Mouse (Mus musculus) CD8-positive naive resting alpha-beta T cell, adult 2 months (primary cell): Measurements from ENCODE around the gene Chka.

ENCODE experiments used
- DNase-seq, 2 experiments: peaks; one replicate each; pipeline ENCODE4 v3.0.0; 2022; ENCODE audit warnings: low read depth in 2 of 2, low spot score in 2 of 2

Chka gene

DNA sequence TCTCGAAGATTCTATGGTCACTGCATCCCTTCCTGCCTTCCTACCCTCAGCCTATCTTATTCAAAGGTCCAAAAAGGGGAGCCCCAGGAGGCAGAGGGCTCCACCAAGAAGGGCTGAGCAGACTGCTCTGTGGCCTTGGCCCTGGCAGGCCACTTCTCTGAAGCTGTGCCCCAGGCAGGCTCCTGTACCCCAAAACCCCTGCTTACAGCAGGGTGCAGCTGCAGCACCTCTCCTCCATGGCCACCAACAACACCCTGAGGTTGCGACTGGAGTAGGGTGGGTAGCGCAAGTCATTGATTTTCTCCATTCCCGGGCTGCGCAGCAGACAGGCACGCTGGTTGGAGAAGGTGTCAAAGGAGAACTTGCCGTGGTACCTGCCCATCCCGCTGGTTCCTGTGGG, 62.1 kb downstream of the Chka start:
- DNase-seq = no peak

DNA sequence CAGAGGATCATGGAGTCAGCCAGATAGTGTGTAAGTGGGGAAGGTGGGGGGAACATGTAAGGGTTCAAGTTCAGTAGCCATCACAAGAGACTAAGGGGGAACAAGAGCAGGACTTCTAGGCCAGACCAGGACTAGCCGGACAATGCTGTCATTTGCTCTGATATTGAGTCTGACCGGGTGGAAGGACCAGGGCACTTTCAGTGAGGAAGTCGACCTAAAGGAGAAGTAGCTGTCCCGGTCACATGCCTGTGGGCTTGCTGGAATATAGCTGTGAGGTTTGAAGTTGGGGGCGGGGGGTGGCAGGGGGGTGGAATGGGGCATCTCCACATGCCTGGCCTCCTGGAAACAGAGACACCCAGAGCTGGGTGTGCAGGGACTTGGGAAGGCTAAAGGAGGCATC, 63.0 kb downstream of the Chka start:
- no peak for DNase-seq

DNA sequence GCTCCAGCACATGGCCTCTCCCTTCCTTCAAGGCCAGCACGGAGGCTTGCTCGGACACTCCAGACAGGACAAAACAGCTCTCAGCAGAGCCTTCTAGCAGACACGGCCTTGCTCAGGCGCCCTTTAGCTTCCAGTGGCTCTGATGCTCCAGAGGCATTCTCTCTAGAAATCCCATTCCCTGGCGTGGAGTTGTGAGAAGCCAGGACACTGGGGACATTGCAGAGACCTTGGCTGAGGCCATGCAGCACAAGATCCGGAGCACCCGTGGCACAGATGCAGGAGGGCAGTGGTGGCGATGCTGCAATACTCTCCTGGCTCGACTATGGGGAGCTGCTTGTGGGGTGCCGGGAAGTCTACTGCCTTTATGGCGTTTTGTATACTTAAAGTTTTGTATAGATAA, 65.2 kb downstream of the Chka start:
- DNase-seq = no peak

DNA sequence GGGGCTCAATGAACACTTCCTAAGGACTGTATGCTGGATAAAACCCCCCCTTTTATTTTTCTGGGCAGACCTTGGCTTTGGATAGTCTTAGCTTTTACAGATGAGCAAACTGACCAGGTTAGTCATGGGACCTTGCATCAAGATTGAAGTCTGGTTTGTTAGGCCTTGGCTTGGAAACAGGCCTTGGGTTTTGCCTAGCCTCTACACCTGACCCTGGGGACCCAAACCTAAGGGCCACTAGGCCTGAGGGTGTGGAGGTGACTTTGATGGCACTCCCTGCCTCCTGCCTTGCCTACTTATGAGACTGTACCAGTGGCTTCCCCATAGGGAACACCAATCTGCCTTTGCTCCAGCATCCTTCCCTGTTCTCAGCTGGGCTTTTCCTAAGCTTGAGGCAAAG, 68.4 kb downstream of the Chka start:
- no peak for DNase-seq

DNA sequence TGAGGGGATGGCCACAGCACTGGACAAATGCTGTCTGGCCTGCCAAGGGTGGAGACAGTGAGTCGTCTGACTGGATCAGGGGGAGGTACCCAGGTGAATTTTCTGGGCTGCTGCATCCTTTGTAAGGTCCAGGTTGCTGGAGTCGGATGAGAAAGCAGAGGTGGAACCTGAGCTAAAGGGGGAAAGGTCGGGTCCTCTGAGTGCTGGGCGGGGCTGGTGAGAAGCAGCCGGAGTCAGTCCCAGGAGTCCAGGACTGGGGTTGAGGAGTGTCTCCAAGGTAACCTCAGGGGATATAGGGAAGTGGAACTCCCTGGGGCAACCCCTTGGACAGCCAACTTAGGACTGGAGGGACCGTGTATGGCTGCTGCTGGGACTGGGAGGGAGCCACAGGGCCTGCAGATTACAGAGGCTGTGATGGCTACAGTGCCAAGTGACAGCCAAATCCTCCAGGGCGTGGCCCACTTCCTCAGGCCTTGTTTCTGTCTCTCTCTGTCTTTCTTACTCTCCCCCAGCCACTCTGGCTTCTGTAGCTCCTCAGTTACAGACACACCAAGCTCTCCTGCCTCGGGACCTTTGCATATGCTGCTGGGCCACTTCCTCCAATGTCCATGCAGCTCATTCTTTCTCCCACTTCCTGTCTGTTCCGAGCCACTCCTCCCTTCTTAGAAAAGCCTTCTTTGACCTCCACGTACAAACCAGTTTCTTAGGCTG, 71.2 kb downstream of the Chka start:
- no peak for DNase-seq

DNA sequence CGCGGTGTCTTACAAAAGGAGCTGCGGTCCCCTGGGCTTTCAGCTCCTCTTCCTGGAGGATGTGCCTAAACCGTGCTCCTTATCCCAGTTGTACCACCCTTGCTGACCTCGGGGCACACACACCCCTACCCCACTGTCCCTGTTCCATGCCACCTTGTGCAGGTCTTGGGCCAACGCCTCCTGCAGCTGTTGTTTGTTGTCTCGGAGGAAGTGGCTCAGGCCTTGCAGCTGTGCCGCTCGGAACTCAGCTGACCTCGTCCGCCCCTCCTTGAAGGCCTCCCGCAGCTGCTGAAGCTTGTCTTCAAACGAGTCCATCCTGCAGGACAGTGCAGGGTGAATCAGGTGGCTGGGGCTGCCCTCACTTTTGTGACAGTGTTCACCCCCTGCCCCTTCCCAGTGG, 72.0 kb downstream of the Chka start:
- no peak for DNase-seq

DNA sequence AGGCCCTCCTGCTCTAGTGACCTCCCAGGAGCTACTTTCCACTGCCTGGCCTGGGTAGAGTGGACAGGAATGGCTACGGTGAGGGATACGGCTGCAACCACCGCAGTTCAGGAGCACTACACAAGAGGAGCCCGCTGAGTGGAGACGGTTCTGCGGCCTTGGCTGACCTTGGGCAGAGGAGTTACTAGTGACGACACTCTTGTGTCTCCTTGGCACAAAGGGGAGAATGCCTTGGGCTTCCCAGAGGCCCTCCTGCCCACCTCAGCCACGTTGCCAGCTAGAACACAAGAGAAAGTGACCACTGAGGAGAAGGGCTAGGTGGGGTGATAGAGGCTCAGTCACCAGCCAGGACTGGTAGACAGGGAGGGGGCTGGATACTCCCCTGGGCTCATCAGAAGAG, 72.6 kb downstream of the Chka start:
- no peak for DNase-seq

DNA sequence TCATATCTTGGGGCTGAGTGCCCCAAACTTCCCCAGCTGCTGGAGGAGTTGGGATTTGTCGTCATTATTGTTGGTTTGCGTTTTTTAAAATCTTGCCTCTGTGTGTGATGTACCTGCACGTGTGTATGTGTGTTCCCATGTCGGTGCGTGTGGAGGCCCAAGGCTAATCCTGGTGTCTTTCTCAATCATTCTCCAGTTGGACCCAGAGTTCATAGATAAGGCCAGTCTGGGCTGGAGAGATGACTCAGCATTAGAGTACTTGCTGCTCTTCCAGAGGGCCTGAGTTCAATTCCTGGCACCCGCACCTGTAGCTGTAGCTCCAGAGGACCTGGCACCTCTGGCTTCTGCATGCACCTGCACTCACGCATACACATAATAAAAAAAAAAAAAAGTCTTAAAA, 73.3 kb downstream of the Chka start:
- DNase-seq = no peak

DNA sequence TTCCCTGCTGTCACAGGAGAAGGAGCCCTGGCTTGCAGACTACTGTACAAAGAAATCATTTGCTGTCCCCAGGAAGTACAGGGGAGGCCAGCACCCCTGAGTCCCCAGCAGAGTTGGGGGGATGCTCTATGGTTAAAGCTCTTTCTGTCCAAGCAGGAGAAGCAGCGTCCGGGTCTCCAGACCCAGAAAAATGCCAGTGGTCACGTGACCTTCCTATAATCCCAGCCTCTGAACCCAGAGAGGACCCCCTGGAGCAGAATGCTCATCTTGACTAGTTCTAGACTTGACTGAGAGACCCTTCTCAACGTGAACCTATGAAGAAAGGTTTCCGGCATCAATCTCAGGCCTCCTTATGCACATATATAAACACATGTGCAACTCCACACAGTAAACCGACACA, 74.3 kb downstream of the Chka start:
- DNase-seq = no peak

DNA sequence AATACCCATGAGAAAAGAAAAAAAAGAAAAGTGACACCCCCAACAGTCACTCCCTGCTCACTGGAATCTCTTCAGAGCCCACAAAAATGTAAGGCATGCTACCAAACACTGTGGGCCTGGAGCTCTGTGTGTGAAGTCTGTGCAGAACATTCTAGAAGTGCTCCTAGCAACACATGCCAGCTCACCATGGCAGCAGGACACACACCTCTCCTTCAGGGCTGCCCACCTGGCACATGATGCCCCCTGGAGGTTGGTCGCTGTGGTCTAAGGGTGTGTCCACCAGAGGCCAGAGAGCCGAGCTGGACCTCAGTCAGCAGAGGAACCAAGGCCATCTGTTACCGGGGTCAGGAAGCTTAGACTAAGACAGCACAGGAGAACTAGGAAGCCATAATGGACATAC, 74.7 kb downstream of the Chka start:
- no peak for DNase-seq

DNA sequence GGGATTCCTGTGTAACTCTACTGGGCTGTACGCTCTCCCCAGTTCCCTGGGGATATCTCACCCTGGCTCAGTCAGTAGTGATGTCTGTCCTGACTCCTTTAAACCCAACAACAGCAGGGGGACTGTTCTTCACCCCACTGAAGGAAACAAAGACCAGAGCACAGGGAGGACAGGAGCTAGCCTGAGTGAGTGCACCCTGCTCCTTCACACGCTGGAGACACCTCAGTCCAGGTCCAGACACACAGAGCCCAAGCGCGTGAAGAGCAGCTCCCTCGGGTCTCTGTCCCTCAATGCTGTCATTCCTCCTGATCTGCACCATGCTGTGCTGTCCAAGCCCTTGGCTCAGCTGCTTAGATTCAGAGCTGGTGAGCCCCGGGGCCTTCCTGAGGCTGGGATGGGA, 75.1 kb downstream of the Chka start:
- DNase-seq = no peak

DNA sequence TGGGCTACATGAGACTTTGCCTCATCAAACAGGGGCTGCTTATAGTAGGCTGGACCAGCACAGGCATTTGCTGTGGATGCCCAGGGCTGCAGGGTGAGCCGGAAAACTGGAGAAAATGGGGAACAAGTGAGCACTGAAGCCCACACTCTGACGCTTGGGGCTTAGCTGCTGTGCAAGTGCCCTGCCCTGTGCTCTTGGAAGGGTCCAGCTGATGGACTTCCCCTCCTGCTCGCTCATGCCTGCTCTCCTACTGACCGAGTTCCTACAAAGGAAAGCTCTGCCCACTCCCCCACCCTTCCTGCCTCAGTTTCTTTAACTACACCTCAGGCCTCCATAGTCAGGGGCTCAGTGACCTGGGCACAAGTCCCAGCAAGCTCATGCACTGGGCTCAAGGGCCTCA, 76.4 kb downstream of the Chka start:
- no peak for DNase-seq

DNA sequence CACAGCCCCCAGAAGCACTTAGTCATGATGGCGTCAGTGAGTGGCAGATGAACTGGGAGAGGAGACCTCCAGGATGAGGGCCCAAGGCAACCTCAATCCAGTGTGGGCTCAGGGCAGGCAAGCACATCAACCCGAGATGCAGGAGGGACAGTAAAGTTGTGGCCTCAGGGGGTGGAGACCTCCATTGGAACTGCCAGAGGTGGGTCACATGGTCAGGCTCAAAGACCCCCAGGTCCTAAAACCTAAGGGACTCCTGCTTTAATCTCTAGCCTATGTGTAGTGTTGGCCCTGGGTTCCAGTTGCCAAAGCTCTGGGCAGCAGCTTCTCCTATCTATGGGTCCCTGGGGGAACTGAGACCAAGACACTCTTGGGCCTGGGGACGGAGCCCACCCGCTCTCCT, 77.2 kb downstream of the Chka start:
- DNase-seq = no peak

DNA sequence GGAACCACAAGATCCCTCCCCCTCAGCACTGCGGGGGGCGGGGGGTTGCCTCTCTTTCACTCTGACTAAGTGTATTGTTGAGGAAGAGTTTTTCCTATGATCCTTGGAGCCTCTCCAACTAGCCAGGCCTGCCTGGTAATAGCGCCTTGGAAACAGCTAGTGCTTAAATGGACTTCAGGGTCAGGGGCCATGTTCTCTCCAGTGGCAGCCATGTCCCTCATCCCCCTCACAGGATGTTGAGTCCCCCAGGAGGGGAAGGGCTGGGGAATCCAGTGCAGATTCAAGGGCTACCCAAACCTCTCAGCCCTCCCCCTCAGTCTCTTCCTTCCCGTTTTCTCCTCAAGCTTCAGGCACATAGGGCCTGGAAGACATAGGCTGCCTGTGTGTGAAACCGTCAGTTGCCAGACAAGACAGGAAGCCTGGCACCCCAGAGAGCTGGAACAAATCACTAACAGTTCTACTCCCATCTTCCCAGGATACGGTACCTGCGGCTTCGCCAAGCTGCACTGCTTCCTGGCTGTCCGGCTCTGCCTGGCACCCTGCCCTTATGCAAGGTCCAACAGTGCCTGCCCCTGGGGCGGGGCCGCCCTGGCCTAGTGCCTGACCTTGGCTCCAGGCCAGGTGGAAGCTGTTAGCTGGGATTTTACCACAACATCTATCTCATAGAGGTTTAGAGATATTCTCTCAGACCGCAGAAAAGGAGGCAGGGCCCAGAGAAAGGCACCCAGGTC, 77.8 kb downstream of the Chka start, which contains the start of gene Aldh3b1:
TSS of gene Aldh3b1 (minus strand) at position 598 of the 731 bp plus-strand sequence.
- DNase-seq = no peak

DNA sequence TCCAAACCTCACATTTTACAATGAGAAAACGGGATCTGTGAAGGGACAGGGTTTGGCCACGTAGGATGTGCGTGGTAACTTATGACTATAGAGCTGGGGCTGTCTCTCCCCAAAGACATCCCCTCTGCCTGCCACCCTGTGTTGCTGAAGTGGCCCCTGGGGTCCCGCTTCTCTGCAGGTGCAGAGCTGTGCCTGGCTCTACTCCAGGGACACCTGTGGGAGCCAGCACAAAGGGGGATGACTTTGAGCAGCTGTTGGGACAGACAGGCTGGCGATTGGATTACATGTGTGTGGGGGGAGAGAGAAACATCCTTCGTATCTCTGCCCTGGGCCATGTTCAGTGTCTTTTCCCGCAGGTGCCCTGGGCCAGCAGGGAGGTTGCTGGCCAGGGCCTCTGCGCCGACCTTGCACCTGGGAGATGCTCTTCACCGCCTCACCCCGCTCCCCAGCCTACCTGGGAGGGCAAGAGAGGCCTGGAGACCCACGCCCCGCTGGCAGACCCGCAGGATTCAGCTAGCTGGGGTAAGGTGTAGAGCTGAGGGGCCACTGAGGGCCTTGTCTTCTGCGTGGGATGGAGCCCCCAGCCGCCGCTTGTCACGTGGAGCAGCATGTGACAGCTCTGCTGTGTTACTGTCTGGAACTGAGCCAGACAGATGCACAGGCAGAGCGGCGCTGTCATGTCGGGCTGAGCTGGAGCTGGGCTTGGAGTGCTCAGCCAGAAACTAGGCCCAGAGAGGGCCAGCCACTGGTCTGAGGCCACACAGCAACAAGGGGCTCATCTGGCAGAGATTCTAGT, 78.9 kb downstream of the Chka start:
- no peak for DNase-seq

DNA sequence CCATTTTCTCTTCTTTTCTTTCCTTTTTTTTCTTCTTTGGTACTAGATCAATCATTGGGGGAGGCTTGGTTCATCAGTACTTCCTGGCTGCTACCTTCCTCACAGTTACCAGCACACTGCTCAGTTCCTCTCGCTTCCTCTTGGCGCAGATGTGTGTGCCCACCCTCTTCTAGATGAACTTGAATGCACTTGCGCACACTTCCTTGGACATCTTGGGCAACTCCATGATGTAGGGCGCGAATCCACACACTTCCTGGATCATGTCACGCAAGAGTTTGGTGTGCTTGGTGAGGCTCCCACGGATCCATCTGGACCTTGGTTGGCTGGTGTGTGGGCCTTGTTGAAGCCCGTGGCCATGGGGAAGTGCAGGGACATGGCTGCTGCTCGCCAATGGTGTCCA, 80.1 kb downstream of the Chka start:
- no peak for DNase-seq

DNA sequence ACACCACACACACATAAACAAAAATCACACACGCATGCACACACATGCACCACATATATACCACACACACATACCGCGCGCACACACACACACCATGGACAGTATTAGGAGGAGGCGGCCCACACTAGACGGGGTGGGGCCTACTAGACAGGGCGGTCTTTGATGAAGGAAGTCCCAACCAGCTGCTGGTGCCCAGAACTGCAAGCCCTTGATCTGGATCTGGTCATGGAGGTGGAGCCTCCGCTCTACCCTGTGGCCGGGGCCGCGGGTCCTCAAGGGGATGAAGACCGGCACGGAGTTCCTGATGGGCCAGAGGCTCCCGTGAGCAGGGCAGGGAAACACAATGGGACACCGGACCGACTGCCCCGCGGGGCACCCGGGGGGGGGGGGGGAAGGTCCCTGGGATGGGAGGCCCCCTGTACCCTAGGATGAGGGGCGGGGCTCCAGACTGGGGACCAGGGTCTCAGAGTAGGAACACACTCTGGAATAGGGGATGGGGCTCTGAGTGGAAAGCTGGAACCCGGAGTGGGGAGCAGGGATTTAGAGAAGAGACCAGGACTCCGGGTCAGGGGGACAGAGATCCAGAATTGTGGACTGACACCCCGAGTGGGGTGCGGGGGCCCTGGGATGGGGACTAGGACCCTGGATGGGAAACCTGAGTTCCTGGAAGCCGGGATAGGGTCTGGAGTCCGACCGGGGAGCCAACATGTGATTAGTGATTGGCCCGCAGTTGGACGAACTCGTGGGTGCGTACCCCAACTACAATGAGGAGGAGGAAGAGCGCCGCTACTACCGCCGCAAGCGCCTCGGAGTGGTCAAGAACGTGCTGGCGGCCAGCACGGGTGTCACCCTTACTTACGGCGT, 83.7 kb downstream of the Chka start, which contains the start of gene Unc93b1:
TSS of gene Unc93b1 (plus strand) at position 155 of the 864 bp plus-strand sequence.
- peak in 1 of 2 experiments; percentile 46 for DNase-seq

DNA sequence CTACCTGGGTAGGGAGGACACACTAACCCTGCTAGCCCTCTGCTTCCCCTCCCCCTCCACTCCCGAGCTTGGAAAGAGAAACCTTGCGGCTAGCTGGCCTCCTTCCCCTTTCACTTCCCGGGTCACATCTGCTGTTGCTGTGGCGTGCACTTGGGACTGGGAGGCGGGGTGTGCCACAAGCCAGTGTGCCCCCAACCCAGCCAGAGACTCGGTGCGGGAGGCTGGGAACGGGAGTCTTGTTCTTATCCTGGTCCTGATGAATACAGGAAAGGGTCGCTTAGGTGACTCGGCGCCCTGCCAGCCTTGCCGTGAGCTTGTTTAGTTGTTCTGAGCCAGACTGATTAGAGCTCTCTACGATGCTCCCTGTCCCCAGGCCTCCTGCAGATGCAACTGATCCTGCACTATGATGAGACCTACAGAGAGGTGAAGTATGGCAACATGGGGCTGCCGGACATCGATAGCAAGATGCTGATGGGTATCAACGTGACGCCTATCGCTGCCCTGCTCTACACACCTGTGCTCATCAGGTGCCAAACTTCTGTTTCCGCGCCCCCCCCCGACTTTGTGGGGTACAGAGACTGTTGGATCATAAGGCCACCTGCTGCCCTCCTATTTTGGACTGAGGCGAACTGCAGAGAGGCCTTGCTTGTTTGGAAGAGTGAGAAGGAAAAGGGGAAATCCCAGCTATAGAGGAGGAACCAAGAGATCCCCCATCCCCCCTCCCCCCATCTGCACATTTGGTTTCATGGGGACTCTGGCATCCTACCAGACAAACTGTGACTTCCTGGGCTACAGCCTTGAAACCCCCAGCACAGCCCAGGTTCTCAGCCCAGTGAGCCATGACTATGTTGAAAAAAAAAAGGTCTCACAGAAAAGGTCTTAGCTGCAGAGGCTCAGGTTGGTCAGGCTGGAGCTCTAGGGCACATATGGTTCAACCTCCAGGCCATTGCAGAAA, 84.6 kb downstream of the Chka start:
- DNase-seq = peak in 1 of 2 experiments; percentile 32

DNA sequence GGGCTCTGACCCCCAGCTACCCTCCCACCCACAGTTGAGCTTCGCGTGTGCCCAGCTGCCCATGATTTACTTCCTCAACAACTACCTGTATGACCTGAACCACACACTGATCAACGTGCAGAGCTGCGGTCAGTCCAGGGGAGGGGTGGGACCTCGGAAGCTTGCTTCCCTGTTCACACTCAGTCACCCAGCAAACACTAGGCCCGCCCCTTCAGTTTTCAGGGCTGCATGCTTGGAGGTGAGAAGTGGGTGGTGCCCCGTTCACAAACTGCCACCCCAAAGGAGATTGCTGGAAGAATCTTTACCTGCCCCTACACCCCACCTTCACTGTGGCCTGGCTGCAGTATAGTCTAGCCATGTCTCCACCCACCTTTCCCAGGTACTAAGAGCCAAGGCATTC, 90.7 kb downstream of the Chka start:
- no peak for DNase-seq
